Mouse (Mus musculus) intestine, embryonic 14.5 days (tissue): ENCODE results near the gene Git1. TPM values are rescaled to one million over a fixed set of nuclear protein-coding genes. Genes with fewer than 3 reads are reported as not detected.

Experiments
- ATAC-seq: fragments of 200-750 bp; cut with Nextera tagmentation; replicated peaks from 2 replicates; pipeline ENCODE4 v1.8.0; 2017; ENCODE audit warnings: low read depth, moderate number of reproducible peaks, moderate TSS enrichment, moderate library complexity; ENCODE audit not compliant: low FRiP score, low TSS enrichment
- DNase-seq: peaks from one replicate; pipeline ENCODE4 v3.0.0-alpha.2; 2018; ENCODE audit warnings: low spot score
- H3K27ac ChIP-seq: fragments of 300-500 bp; sonication (generic); 2 replicates; pipeline ENCODE4 v1.5.1; 2014; ENCODE audit warnings: low read depth, mild to moderate bottlenecking, control low read depth
- H3K27me3 ChIP-seq: fragments of 300-500 bp; sonication (generic); replicated peaks from 2 replicates; pipeline ENCODE4 v1.6.1; 2014; ENCODE audit warnings: low read length, control low read depth; ENCODE audit not compliant: control insufficient read depth, insufficient read depth
- H3K36me3 ChIP-seq: fragments of 300-500 bp; sonication (generic); 2 replicates; pipeline ENCODE4 v1.6.1; 2014; ENCODE audit warnings: low read length, control low read depth; ENCODE audit not compliant: control insufficient read depth, insufficient read depth
- H3K4me1 ChIP-seq: fragments of 300-500 bp; sonication (generic); replicated peaks from 2 replicates; pipeline ENCODE4 v1.6.1; 2014; ENCODE audit warnings: low read length, control low read depth, mixed read lengths; ENCODE audit not compliant: control insufficient read depth, insufficient read depth
- H3K4me2 ChIP-seq: fragments of 300-500 bp; sonication (generic); 2 replicates; pipeline ENCODE4 v1.6.1; 2014; ENCODE audit warnings: low read length
- H3K4me3 ChIP-seq: fragments of 300-500 bp; sonication (generic); 2 replicates; pipeline ENCODE4 v1.5.1; 2014; ENCODE audit warnings: low read depth, low read length, control low read depth, mixed read lengths
- H3K9ac ChIP-seq: fragments of 300-500 bp; sonication (generic); 2 replicates; pipeline ENCODE4 v1.6.1; 2014; ENCODE audit warnings: mild to moderate bottlenecking, low read length
- H3K9me3 ChIP-seq: fragments of 300-500 bp; sonication (generic); 2 replicates; pipeline ENCODE4 v1.6.1; 2016; ENCODE audit warnings: low read length, control low read depth; ENCODE audit not compliant: control insufficient read depth
- WGBS: fragments of 180-500 bp; shearing (Covaris S2); extraction: QIAGEN DNeasy Blood & Tissue Kit; methylation state at CpG from one replicate; pipeline ENCODE4 v1.1.7; 2014; 5-methylcytosine and 5-hydroxymethylcytosine counted together
- polyA plus RNA-seq: library from polyadenylated mRNA; unstranded; fragments of >200 nt; fragmentation: Nextera tagmentation; extraction: Ambion mirVana; gene quantifications from 2 replicates; pipeline ENCODE4 v1.2.1, GENCODE M21; 2014

Gene Git1
- polyA plus RNA-seq, 1 experiment from 2014 or later: 17.7 TPM

- peak overlapping the region; percentile 90 for H3K4me2 ChIP-seq
- H3K4me1 ChIP-seq: peaks cover 9% of the 10 kb centered on the region; the same call in 1 of the 2 replicates
- ATAC-seq (no peak), DNase-seq (no peak)
- WGBS: 3% methylated on average over 6 of the region's 6 CpGs
- H3K9ac ChIP-seq: peak overlapping the region; percentile 31; the same call in 1 of the 2 replicates
- no peaks in the 10 kb centered on the region for H3K36me3 ChIP-seq
- peak overlapping the region; percentile 54 for H3K4me3 ChIP-seq
- H3K9me3 ChIP-seq: no peaks in the 10 kb centered on the region
- no peak overlapping the region for H3K27ac ChIP-seq
- peaks cover 46% of the 10 kb centered on the region for H3K27me3 ChIP-seq
Measured at GRCm38 (mm10) chr11:77461856-77462255, 31.5 kb upstream of the Git1 start.

- Histone ChIP-seq H3K9me3 (no peaks in the 10 kb centered on the region), H3K9ac (peak within 1 kb of the TSS; percentile 31), H3K36me3 (no peaks in the 10 kb centered on the region), H3K4me3 (peak within 1 kb of the TSS; percentile 54), H3K4me2 (peak within 1 kb of the TSS; percentile 90), H3K27ac (no peak within 1 kb of the TSS), H3K27me3 (peaks cover 52% of the 10 kb centered on the region), H3K4me1 (peaks cover 9% of the 10 kb centered on the region; the same call in 1 of the 2 replicates)
- peak; percentile 44 for ATAC-seq
- WGBS: 1% methylated on average over 69 of the region's 73 CpGs
- DNase-seq: peak; percentile 72
Measured at GRCm38 (mm10) chr11:77462283-77463100, 30.9 kb upstream of the Git1 start, which contains the start of gene Coro6. Gene Coro6 (plus strand): TSS chr11:77462411.

- no peak for DNase-seq
- Histone ChIP-seq H3K36me3 (no peaks in the 10 kb centered on the region), H3K4me1 (peaks cover 9% of the 10 kb centered on the region; the same call in 1 of the 2 replicates), H3K4me2 (peak overlapping the region; percentile 90), H3K4me3 (no peak overlapping the region), H3K9me3 (no peaks in the 10 kb centered on the region), H3K27ac (no peak overlapping the region), H3K9ac (no peak overlapping the region), H3K27me3 (peaks cover 58% of the 10 kb centered on the region)
- no peak for ATAC-seq
- WGBS: 42% methylated on average over 8 of the region's 8 CpGs
Measured at GRCm38 (mm10) chr11:77463101-77463445, 30.3 kb upstream of the Git1 start.

DNA sequence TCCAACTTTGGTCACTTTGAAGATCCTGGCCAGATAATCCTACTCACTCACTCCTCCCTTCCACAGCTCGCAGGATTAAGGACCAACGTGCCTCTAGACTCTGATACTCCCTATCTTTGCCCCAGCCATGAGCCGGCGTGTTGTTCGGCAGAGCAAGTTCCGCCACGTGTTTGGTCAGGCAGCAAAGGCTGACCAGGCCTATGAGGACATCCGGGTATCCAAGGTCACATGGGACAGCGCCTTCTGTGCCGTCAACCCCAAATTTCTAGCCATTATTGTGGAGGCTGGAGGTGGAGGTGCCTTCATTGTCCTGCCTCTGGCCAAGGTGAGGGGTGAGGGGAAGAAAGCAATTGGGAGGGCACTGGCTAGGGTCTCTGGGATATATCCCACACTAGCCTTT lies 29.6 kb upstream of the Git1 start:
- Histone ChIP-seq H3K4me1 (peaks cover 9% of the 10 kb centered on the region; the same call in 1 of the 2 replicates), H3K9ac (no peak overlapping the region), H3K9me3 (no peaks in the 10 kb centered on the region), H3K4me3 (no peak overlapping the region), H3K4me2 (no peak overlapping the region), H3K36me3 (no peaks in the 10 kb centered on the region), H3K27me3 (peaks cover 65% of the 10 kb centered on the region), H3K27ac (no peak overlapping the region)
- no peak for DNase-seq
- no peak for ATAC-seq
- 71% methylated on average over 10 of the region's 10 CpGs for WGBS

GRCm38 (mm10) chr11:77464684-77465083 lies 28.7 kb upstream of the Git1 start:
- Histone ChIP-seq H3K4me3 (no peak overlapping the region), H3K36me3 (no peaks in the 10 kb centered on the region), H3K27me3 (peaks cover 70% of the 10 kb centered on the region), H3K9me3 (no peaks in the 10 kb centered on the region), H3K9ac (no peak overlapping the region), H3K4me1 (peaks cover 9% of the 10 kb centered on the region; the same call in 1 of the 2 replicates), H3K27ac (no peak overlapping the region), H3K4me2 (no peak overlapping the region)
- ATAC-seq: no peak
- DNase-seq: no peak
- 59% methylated on average over 4 of the region's 4 CpGs for WGBS

DNA sequence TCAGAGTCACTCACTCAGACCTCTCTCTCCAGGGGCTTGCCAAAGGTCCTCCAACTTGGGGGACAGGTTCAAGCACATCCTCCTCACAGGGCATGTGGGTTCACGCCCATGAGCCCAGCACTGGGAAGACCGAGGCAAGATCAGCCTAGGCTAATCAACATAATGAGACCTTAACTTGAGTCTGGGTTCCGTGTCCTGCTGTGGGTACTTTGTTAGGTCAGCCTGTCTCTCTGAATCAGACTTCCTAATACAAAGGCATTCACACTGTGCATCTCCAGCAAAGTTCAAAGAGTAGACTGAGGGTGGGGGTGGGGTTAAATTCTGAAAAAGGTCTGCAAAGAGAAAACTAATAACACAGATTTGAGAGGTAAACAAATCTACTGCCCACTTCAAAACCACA lies 28.3 kb upstream of the Git1 start:
- Histone ChIP-seq H3K4me1 (peaks cover 9% of the 10 kb centered on the region; the same call in 1 of the 2 replicates), H3K4me3 (no peak overlapping the region), H3K9ac (no peak overlapping the region), H3K36me3 (no peaks in the 10 kb centered on the region), H3K9me3 (no peaks in the 10 kb centered on the region), H3K4me2 (no peak overlapping the region), H3K27ac (no peak overlapping the region), H3K27me3 (peaks cover 70% of the 10 kb centered on the region)
- DNase-seq: no peak
- no peak for ATAC-seq
- 71% methylated on average over 3 of the region's 3 CpGs for WGBS

- no peak overlapping the region for H3K4me2 ChIP-seq
- H3K36me3 ChIP-seq: peaks cover 7% of the 10 kb centered on the region
- no peak overlapping the region for H3K9ac ChIP-seq
- peaks cover 60% of the 10 kb centered on the region for H3K27me3 ChIP-seq
- WGBS: 36% methylated on average over 9 of the region's 9 CpGs
- ATAC-seq (no peak), DNase-seq (no peak)
- H3K9me3 ChIP-seq: no peaks in the 10 kb centered on the region
- H3K27ac ChIP-seq: no peak overlapping the region
- peaks cover 9% of the 10 kb centered on the region; the same call in 1 of the 2 replicates for H3K4me1 ChIP-seq
- no peak overlapping the region for H3K4me3 ChIP-seq
Measured at GRCm38 (mm10) chr11:77466544-77466943, 26.8 kb upstream of the Git1 start.

DNA sequence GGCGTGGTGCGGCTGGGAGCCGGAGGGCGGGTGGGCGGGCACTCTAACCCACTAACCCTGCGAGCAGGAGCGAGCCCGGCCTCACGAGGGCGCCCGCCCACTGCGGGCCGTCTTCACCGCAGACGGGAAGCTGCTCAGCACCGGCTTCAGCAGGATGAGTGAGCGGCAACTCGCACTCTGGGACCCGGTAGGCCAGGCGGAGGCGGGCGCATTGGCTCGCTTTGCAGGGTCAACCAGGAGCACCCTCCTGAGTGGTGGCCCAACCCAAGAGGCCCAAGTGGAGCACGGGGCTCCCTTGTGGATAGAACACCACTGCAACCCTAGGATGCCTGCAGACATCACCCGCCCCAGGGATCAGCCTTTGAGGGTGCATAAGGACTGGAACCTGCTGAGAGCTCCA lies 26.2 kb upstream of the Git1 start:
- 5% methylated on average over 25 of the region's 25 CpGs for WGBS
- Histone ChIP-seq H3K9ac (no peak overlapping the region), H3K4me1 (0 out of 2 replicates have a peak, but pooled peaks cover 6% of the 10 kb centered on the region), H3K27ac (no peak overlapping the region), H3K4me3 (no peak overlapping the region), H3K36me3 (peaks cover 14% of the 10 kb centered on the region), H3K27me3 (peaks cover 53% of the 10 kb centered on the region), H3K9me3 (no peaks in the 10 kb centered on the region), H3K4me2 (peak overlapping the region; percentile 18; the same call in 1 of the 2 replicates)
- ATAC-seq: peak; percentile 37; the same call in 1 of the 2 replicates
- peak; percentile 75 for DNase-seq
